Mouse (Mus musculus) hindbrain, embryonic 11.5 days (tissue): ENCODE data around the gene Naa38. TPM values are rescaled to one million over a fixed set of nuclear protein-coding genes. Genes with fewer than 3 reads are reported as not detected.

Experiments
- ATAC-seq: fragments of 200-750 bp; cut with Nextera tagmentation; 2 replicates; pipeline ENCODE4 v1.8.0; 2017; ENCODE audit warnings: mild to moderate bottlenecking, moderate TSS enrichment, moderate library complexity; ENCODE audit not compliant: low FRiP score
- DNase-seq: peaks from one replicate; pipeline ENCODE4 v3.0.0-alpha.2; 2015; ENCODE audit warnings: low spot score
- H3K27ac ChIP-seq: fragments of 300-500 bp; sonication (generic); 2 replicates; pipeline ENCODE4 v1.5.1; 2014; ENCODE audit warnings: mild to moderate bottlenecking, low read depth, low read length
- H3K27me3 ChIP-seq: fragments of 300-500 bp; sonication (generic); 2 replicates; pipeline ENCODE4 v1.6.1; 2014; ENCODE audit warnings: mild to moderate bottlenecking, low read length, moderate library complexity, mixed read lengths; ENCODE audit not compliant: control insufficient read depth, insufficient read depth
- H3K36me3 ChIP-seq: fragments of 300-500 bp; sonication (generic); 2 replicates; pipeline ENCODE4 v1.6.1; 2014; ENCODE audit warnings: mild to moderate bottlenecking, low read length, moderate library complexity, mixed read lengths; ENCODE audit not compliant: control insufficient read depth, insufficient read depth
- H3K4me1 ChIP-seq: fragments of 300-500 bp; sonication (generic); replicated peaks from 2 replicates; pipeline ENCODE4 v1.6.1; 2014; ENCODE audit warnings: low read length, mixed read lengths; ENCODE audit not compliant: control insufficient read depth, insufficient read depth
- H3K4me2 ChIP-seq: fragments of 300-500 bp; sonication (generic); replicated peaks from 2 replicates; pipeline ENCODE4 v1.6.1; 2014; ENCODE audit warnings: mild to moderate bottlenecking, low read depth, low read length
- H3K4me3 ChIP-seq: fragments of 300-500 bp; sonication (generic); 2 replicates; pipeline ENCODE4 v1.5.1; 2014; ENCODE audit warnings: low read depth, low read length
- H3K9ac ChIP-seq: fragments of 300-500 bp; sonication (generic); 2 replicates; pipeline ENCODE4 v1.6.1; 2014; ENCODE audit warnings: low read depth, low read length
- H3K9me3 ChIP-seq: fragments of 300-500 bp; sonication (generic); 2 replicates; pipeline ENCODE4 v1.6.1; 2016; ENCODE audit warnings: low read length; ENCODE audit not compliant: control insufficient read depth
- WGBS: fragments of 180-500 bp; shearing (Covaris S2); extraction: QIAGEN DNeasy Blood & Tissue Kit; methylation state at CpG from one replicate; pipeline ENCODE4 v1.1.7; 2014; 5-methylcytosine and 5-hydroxymethylcytosine counted together
- polyA plus RNA-seq: library from polyadenylated mRNA; unstranded; fragments of >200 nt; fragmentation: Nextera tagmentation; extraction: Ambion mirVana; gene quantifications from 2 replicates; pipeline ENCODE4 v1.2.1, GENCODE M21; 2014

Gene Naa38
- polyA plus RNA-seq, 1 experiment from 2014 or later = 120 TPM

- WGBS = 19% methylated on average over 11 of the region's 11 CpGs
- peak overlapping the region; percentile 62; the same call in 1 of the 2 replicates for H3K4me3 ChIP-seq
- peak overlapping the region; percentile 80 for H3K4me2 ChIP-seq
- peaks cover 7% of the 10 kb centered on the region; the same call in 1 of the 2 replicates for H3K36me3 ChIP-seq
- H3K9ac ChIP-seq = peak overlapping the region; percentile 87; the same call in 1 of the 2 replicates
- no peaks in the 10 kb centered on the region for H3K9me3 ChIP-seq
- peaks cover 17% of the 10 kb centered on the region for H3K4me1 ChIP-seq
- ATAC-seq (no peak), DNase-seq (peak; percentile 41)
- H3K27me3 ChIP-seq = peaks cover 7% of the 10 kb centered on the region
- H3K27ac ChIP-seq = no peak overlapping the region
Measured at GRCm38 (mm10) chr11:69396772-69397171, 1.5 kb downstream of the Naa38 start.

- ATAC-seq (no peak), DNase-seq (peak; percentile 60)
- peaks cover 10% of the 10 kb centered on the region; the same call in 1 of the 2 replicates for H3K36me3 ChIP-seq
- peak overlapping the region; percentile 38; the same call in 1 of the 2 replicates for H3K9ac ChIP-seq
- H3K9me3 ChIP-seq = no peaks in the 10 kb centered on the region
- peaks cover 17% of the 10 kb centered on the region for H3K4me1 ChIP-seq
- 6% methylated on average over 23 of the region's 24 CpGs for WGBS
- no peak overlapping the region; the same call in 1 of the 2 replicates for H3K27ac ChIP-seq
- H3K4me2 ChIP-seq = peak overlapping the region; percentile 24; the same call in 1 of the 2 replicates
- peaks cover 7% of the 10 kb centered on the region for H3K27me3 ChIP-seq
- peak overlapping the region; percentile 9 for H3K4me3 ChIP-seq
Measured at GRCm38 (mm10) chr11:69397581-69398057, 2.3 kb downstream of the Naa38 start.

GRCm38 (mm10) chr11:69398059-69398458, 2.8 kb downstream of the Naa38 start, which contains the start of gene Tmem88:
Tmem88 (minus strand) TSS chr11:69398234.
- peak within 1 kb of the TSS; percentile 9 for H3K4me3 ChIP-seq
- peak within 1 kb of the TSS; percentile 38; the same call in 1 of the 2 replicates for H3K9ac ChIP-seq
- ATAC-seq (no peak), DNase-seq (peak; percentile 50)
- no peak within 1 kb of the TSS; the same call in 1 of the 2 replicates for H3K27ac ChIP-seq
- peaks cover 10% of the 10 kb centered on the region; the same call in 1 of the 2 replicates for H3K36me3 ChIP-seq
- peaks cover 17% of the 10 kb centered on the region for H3K4me1 ChIP-seq
- H3K9me3 ChIP-seq = no peaks in the 10 kb centered on the region
- peaks cover 7% of the 10 kb centered on the region for H3K27me3 ChIP-seq
- 5% methylated on average over 16 of the region's 16 CpGs for WGBS
- H3K4me2 ChIP-seq = peak within 1 kb of the TSS; percentile 24

- 14% methylated on average over 21 of the region's 21 CpGs for WGBS
- H3K4me3 ChIP-seq = no peak overlapping the region
- H3K27ac ChIP-seq = no peak overlapping the region
Measured at GRCm38 (mm10) chr11:69398486-69399200, 3.4 kb downstream of the Naa38 start.

GRCm38 (mm10) chr11:69399201-69400082, 4.2 kb downstream of the Naa38 start:
- peak; percentile 63 for DNase-seq
- no peak overlapping the region for H3K27ac ChIP-seq
- H3K9me3 ChIP-seq = no peaks in the 10 kb centered on the region
- no peak overlapping the region for H3K9ac ChIP-seq
- 9% methylated on average over 61 of the region's 66 CpGs for WGBS
- H3K36me3 ChIP-seq = peaks cover 14% of the 10 kb centered on the region
- H3K4me2 ChIP-seq = 0 out of 2 replicates have a peak overlapping the region, but pooled peaks have one; percentile 3
- H3K4me1 ChIP-seq = peaks cover 14% of the 10 kb centered on the region
- ATAC-seq = no peak
- no peak overlapping the region for H3K4me3 ChIP-seq
- H3K27me3 ChIP-seq = peaks cover 7% of the 10 kb centered on the region

More at GRCm38 (mm10) chr11:69398486-69399200, 3.4 kb downstream of the Naa38 start:
- DNase-seq = peak; percentile 30
- ATAC-seq = no peak
- H3K4me2 ChIP-seq = no peak overlapping the region
- peaks cover 7% of the 10 kb centered on the region for H3K27me3 ChIP-seq
- H3K9ac ChIP-seq = no peak overlapping the region
- no peaks in the 10 kb centered on the region for H3K9me3 ChIP-seq
- peaks cover 10% of the 10 kb centered on the region; the same call in 1 of the 2 replicates for H3K36me3 ChIP-seq
- peaks cover 17% of the 10 kb centered on the region for H3K4me1 ChIP-seq

GRCm38 (mm10) chr11:69400083-69400850, 5.0 kb downstream of the Naa38 start:
- Histone ChIP-seq H3K27ac (no peak overlapping the region), H3K4me3 (no peak overlapping the region), H3K9ac (no peak overlapping the region), H3K4me2 (no peak overlapping the region), H3K4me1 (peaks cover 14% of the 10 kb centered on the region), H3K9me3 (no peaks in the 10 kb centered on the region), H3K36me3 (peaks cover 22% of the 10 kb centered on the region), H3K27me3 (peaks cover 7% of the 10 kb centered on the region)
- WGBS = 75% methylated on average over 25 of the region's 25 CpGs
- ATAC-seq = no peak
- DNase-seq = peak; percentile 18

- no peak overlapping the region for H3K4me2 ChIP-seq
- DNase-seq = peak; percentile 89
Measured at GRCm38 (mm10) chr11:69401210-69401637, 5.9 kb downstream of the Naa38 start.

GRCm38 (mm10) chr11:69401987-69402386, 6.7 kb downstream of the Naa38 start:
- no peak overlapping the region for H3K27ac ChIP-seq
- peaks cover 7% of the 10 kb centered on the region for H3K27me3 ChIP-seq
- no peak overlapping the region for H3K4me2 ChIP-seq
- H3K4me3 ChIP-seq = no peak overlapping the region
- peaks cover 5% of the 10 kb centered on the region for H3K4me1 ChIP-seq
- no peak overlapping the region for H3K9ac ChIP-seq
- H3K9me3 ChIP-seq = no peaks in the 10 kb centered on the region
- WGBS = 83% methylated on average over 12 of the region's 12 CpGs
- no peak for DNase-seq
- ATAC-seq = no peak
- peaks cover 31% of the 10 kb centered on the region for H3K36me3 ChIP-seq

More at GRCm38 (mm10) chr11:69401210-69401637, 5.9 kb downstream of the Naa38 start:
- ATAC-seq = peak; percentile 69
- WGBS = 17% methylated on average over 22 of the region's 22 CpGs
- Histone ChIP-seq H3K9ac (no peak overlapping the region), H3K4me1 (peaks cover 12% of the 10 kb centered on the region), H3K27ac (no peak overlapping the region), H3K9me3 (no peaks in the 10 kb centered on the region), H3K4me3 (no peak overlapping the region), H3K27me3 (peaks cover 7% of the 10 kb centered on the region), H3K36me3 (peaks cover 28% of the 10 kb centered on the region)
